8 mouse cellular contexts compared by ENCODE assay signal in genomic region chr9:21238733-21239464, GRCm38 (mm10). TPM values are rescaled to one million over a fixed set of nuclear protein-coding genes. Genes with fewer than 3 reads are reported as not detected.
DNase-seq lines count a peak whose midpoint lies in the region; ATAC-seq and TF ChIP-seq lines count a peak whose summit lies in the region.

Gene Keap1, minus strand, starts transcription at chr9:21239361.

- H3K9ac ChIP-seq in forebrain, embryonic 15.5 days (replicated peaks), result peak within 1 kb of the TSS; percentile 94
- H3K9ac ChIP-seq in lung, embryonic 14.5 days, result peak within 1 kb of the TSS; percentile 97

- intact Hi-C loops in heart, postnatal 14 days (cut with DNase I), result loop anchor here (5.0 kb wide), 2 partner anchors 38 to 118 kb away; no protein-coding TSS in a partner anchor

- H3K4me2 ChIP-seq in forebrain, embryonic 15.5 days (replicated peaks), result peak within 1 kb of the TSS; percentile 60
- H3K4me2 ChIP-seq in lung, embryonic 14.5 days, result peak within 1 kb of the TSS; percentile 80

- under 1% methylated on average over 74 of the region's 90 CpGs for WGBS in forebrain, embryonic 15.5 days
- WGBS in lung, embryonic 14.5 days, result under 1% methylated on average over 83 of the region's 90 CpGs
- WGBS in olfactory bulb, adult 2 months, result 1% methylated on average over 90 of the region's 90 CpGs
- 1% methylated on average over 85 of the region's 90 CpGs for WGBS in thymus, adult 2 months

- peak within 1 kb of the TSS; percentile 92 for H3K4me3 ChIP-seq in E14TG2a.4 (replicated peaks; ENCODE audit: low read length)
- H3K4me3 ChIP-seq in forebrain, embryonic 15.5 days, result peak within 1 kb of the TSS; percentile 96
- H3K4me3 ChIP-seq in lung, embryonic 14.5 days (ENCODE audit: low read depth, low read length), result peak within 1 kb of the TSS; percentile 98
- peak within 1 kb of the TSS; percentile 85 for H3K4me3 ChIP-seq in olfactory bulb, adult 2 months (ENCODE audit: insufficient read depth, low read depth, low read length)
- peak within 1 kb of the TSS; percentile 69 for H3K4me3 ChIP-seq in thymus, adult 2 months (ENCODE audit: control insufficient read depth, insufficient read depth, low read length)

- TF ChIP-seq CTCF in E14TG2a.4 (conservative IDR thresholded peaks at IDR 0.05; ENCODE audit: low read length), result no peak
- TF ChIP-seq CTCF in lung, embryonic 14.5 days (IDR thresholded peaks at IDR 0.05; ENCODE audit: low read depth), result no peak
- no peak for TF ChIP-seq CTCF in olfactory bulb, adult 2 months (IDR thresholded peaks at IDR 0.05; ENCODE audit: insufficient read depth, low read depth, low read length)
- no peak for TF ChIP-seq CTCF in thymus, adult 2 months (IDR thresholded peaks at IDR 0.05; ENCODE audit: borderline replicate concordance, control insufficient read depth, extremely low read depth, insufficient read depth, low read length, poor library complexity)

- ATAC-seq in forebrain, embryonic 15.5 days (replicated peaks), result peak; percentile 87
- peak; percentile 90 for ATAC-seq in lung, embryonic 14.5 days (ENCODE audit: insufficient read depth)

- peaks cover 69% of the 10 kb centered on the region for H3K4me1 ChIP-seq in E14TG2a.4 (replicated peaks; ENCODE audit: low read depth, low read length)
- peaks cover 25% of the 10 kb centered on the region for H3K4me1 ChIP-seq in forebrain, embryonic 15.5 days
- peaks cover 10% of the 10 kb centered on the region for H3K4me1 ChIP-seq in lung, embryonic 14.5 days (ENCODE audit: insufficient read depth)
- peaks cover 20% of the 10 kb centered on the region for H3K4me1 ChIP-seq in olfactory bulb, adult 2 months (ENCODE audit: control insufficient read depth, insufficient read depth, low read length)
- H3K4me1 ChIP-seq in thymus, adult 2 months (replicated peaks; ENCODE audit: control insufficient read depth, insufficient read depth, low read length), result peaks cover 26% of the 10 kb centered on the region

- H3K9me3 ChIP-seq in E14TG2a.4 (ENCODE audit: low read length), result no peaks in the 10 kb centered on the region
- no peaks in the 10 kb centered on the region for H3K9me3 ChIP-seq in forebrain, embryonic 15.5 days
- H3K9me3 ChIP-seq in lung, embryonic 14.5 days (ENCODE audit: low read depth, low read length), result no peaks in the 10 kb centered on the region

- peak; percentile 65 for TF ChIP-seq POLR2A in olfactory bulb, adult 2 months (IDR thresholded peaks at IDR 0.05; ENCODE audit: insufficient read depth, low read depth, low read length)
- peak; percentile 63; the same call in 1 of the 2 replicates for TF ChIP-seq POLR2A in thymus, adult 2 months (IDR thresholded peaks at IDR 0.05; ENCODE audit: control insufficient read depth, extremely low read depth, insufficient read depth, low read length, poor library complexity)

- peak; percentile 77 for DNase-seq in cerebellum, adult 11 months
- peak; percentile 88 for DNase-seq in heart, postnatal 14 days
- peak; percentile 78 for DNase-seq in layer of hippocampus, adult 11-12 months (ENCODE audit: low spot score)
- peak; percentile 89 for DNase-seq in lung, embryonic 14.5 days
- DNase-seq in thymus, adult 2 months, result peak; percentile 90

- H3K27me3 ChIP-seq in E14TG2a.4 (ENCODE audit: insufficient read depth, low read length), result peaks cover 25% of the 10 kb centered on the region
- H3K27me3 ChIP-seq in forebrain, embryonic 15.5 days, result peaks cover 14% of the 10 kb centered on the region; the same call in 1 of the 2 replicates
- peaks cover 22% of the 10 kb centered on the region for H3K27me3 ChIP-seq in lung, embryonic 14.5 days (ENCODE audit: insufficient read depth, low read length)
- no peaks in the 10 kb centered on the region; the same call in 1 of the 2 replicates for H3K27me3 ChIP-seq in thymus, adult 2 months (ENCODE audit: control insufficient read depth, insufficient read depth, low read length)

- H3K36me3 ChIP-seq in E14TG2a.4 (ENCODE audit: insufficient read depth, low read length), result peaks cover 33% of the 10 kb centered on the region
- H3K36me3 ChIP-seq in forebrain, embryonic 15.5 days, result 0 out of 2 replicates have a peak, but pooled peaks cover 4% of the 10 kb centered on the region
- peaks cover 30% of the 10 kb centered on the region for H3K36me3 ChIP-seq in lung, embryonic 14.5 days (ENCODE audit: insufficient read depth)
- no peaks in the 10 kb centered on the region for H3K36me3 ChIP-seq in thymus, adult 2 months (ENCODE audit: control insufficient read depth, insufficient read depth, low read length)

- peak within 1 kb of the TSS; percentile 86 for H3K27ac ChIP-seq in forebrain, embryonic 15.5 days (replicated peaks)
- peak within 1 kb of the TSS; percentile 93 for H3K27ac ChIP-seq in lung, embryonic 14.5 days (ENCODE audit: low read depth)
- peak within 1 kb of the TSS; percentile 87 for H3K27ac ChIP-seq in olfactory bulb, adult 2 months (ENCODE audit: insufficient read depth, low read depth, low read length)
- H3K27ac ChIP-seq in thymus, adult 2 months (ENCODE audit: control insufficient read depth, insufficient read depth, low read length), result peak within 1 kb of the TSS; percentile 62

RNA-seq across cellular contexts. Expression of gene Keap1, which starts in this region (rescaled TPM):
- polyA plus RNA-seq in forebrain, embryonic 15.5 days (2015; fragmentation: Nextera tagmentation; extraction: Ambion mirVana), result 71.6 and 72.5 TPM in 2 replicates
- total RNA-seq in heart, postnatal 14 days (2021), result 10 to 100 TPM; 38.6 to 40.8 TPM
- 42.8 and 44.6 TPM in 2 replicates for polyA plus RNA-seq in lung, embryonic 14.5 days (2014; fragmentation: Nextera tagmentation; extraction: Ambion mirVana)
- not detected in 2 replicates for polyA plus RNA-seq in olfactory bulb, adult 2 months (2012; ENCODE audit: insufficient read depth, insufficient read length, low replicate concordance, missing spikeins)
- 115 and 122 TPM in 2 replicates for polyA plus RNA-seq in thymus, adult 2 months (2012; rRNA removed)

Comparison
In these comparisons a context has a peak if more than half of its experiments do, and no peak if none do; other contexts are left out.
1. Peak in every context shown above with its lines: DNase-seq, ATAC-seq, H3K4me3 ChIP-seq and H3K27ac ChIP-seq.